Mouse (Mus musculus) spleen, adult 18-20 months (tissue): ENCODE data around the gene Ccdc136.
"Not testable (repeated sequence)": the region's sequence is repeated elsewhere in the genome, so short reads cannot be mapped to it uniquely, and the experiment has no call there.

Source experiments
- DNase-seq, 2 experiments: peaks; one replicate each; pipeline ENCODE4 v3.0.0; 2022; ENCODE audit warnings: mixed read lengths in 2 of 2

Ccdc136 gene

DNA sequence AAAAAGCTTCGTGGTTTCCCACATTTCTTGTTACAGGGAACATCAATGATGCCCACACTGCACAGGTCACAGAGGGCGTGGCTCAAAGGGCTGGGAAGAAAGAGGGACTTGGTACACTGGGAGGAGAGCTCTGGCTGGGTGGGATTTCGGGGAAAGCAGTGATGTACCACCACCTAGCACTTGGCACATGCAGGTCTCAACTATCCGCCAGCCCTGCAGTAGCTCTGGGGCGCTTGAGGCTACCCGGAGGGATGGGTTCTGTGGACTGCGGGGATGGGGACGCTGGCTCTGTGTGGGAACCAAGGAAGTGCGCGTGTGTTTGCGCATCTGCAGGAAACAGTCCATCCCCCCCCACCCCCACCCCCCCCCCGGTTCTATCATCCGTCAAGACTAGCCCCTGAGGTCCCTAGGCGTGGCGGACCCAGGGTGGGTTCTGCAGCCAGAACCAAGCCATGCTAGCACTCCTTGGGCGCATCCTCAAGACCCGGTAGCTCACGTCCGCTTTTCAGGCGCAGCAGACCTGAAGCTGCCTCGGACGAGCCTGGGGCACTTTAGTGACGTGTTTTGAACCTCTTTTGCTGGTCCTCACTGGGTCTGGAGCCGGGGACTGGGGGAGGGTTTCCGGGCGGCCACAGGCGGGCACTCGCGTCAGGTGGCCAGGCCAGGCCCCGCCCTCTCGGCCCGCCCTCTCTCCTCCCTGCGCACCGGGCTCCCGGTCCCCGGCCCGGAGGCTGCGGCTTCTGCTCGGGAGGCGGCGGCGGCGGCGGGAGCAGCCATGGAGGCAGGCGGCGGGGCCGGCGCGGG lies at the start of gene Ccdc136:
TSS of gene Ccdc136 (plus strand) at position 400 of the 804 bp plus-strand sequence.
- DNase-seq = peak; percentile 25 to 48

DNA sequence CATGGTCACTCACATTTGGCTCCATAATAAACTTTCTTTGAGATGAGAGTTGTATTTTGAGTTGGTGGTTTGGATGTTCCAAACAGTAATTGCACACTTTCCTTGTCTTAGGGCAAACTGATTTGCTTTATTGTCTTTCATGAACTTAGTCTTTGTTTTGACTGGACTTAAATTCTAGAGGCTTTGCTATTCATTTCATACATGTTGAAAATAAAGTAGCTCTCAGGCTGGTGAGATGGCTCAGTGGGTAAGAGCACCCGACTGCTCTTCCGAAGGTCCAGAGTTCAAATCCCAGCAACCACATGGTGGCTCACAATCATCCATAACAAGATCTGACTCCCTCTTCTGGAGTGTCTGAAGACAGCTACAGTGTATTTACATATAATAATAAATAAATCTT lies 49.6 kb upstream of the Ccdc136 start:
- DNase-seq = not testable (repeated sequence)

DNA sequence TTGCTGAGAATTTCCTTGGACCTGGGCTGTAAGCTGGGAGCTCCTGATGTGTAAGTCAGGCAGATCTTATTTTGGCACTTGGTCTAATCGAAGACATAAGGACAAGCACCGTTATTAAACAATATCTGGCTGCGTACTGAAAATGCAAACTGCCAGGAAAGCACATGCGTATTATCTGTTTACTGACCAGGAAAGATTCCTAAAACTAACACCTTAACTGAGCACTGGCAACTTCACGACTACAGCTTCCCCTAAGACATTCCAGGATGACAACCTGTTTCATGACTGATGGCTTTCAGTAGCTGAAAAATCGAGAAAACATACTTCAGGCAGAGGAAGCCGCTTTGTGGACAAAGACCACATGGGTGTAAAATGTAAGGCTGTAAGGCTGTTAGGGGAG lies 48.9 kb upstream of the Ccdc136 start:
- no peak for DNase-seq

DNA sequence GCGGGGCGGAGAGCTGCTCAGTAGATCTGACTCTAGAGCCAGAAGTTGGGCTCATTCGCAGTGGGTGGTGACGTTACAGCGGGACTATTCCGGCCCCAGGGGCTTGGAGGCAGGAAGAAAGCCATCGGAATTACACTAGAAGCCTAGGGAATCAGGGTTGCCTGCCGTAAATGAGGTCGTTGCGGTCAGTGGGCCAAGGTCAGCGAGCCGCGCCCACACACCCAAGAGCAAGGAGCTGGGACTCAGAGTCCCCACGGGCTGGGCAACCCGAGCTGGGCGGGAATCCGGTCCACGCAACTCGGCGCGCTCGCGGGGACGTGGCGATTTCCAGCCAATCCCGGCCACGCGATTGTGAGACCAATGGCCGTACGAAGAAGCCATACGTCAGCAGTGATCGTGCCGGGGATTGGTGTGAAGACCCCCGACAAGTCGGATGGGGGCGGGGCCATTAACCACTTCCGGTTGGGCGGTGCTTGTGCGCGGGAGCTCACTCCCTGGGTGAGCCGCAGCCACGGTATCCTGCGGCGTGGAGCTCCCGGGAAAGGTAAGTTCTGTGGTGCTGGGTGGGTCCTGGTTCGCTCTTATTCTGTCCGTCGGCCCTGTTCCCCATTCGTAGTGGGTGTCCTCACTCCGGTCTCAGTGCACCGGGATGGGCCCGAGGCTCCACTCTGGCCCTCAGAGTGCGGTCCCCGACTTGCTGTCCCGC lies 48.3 kb upstream of the Ccdc136 start, which contains the start of gene Calu:
TSS of gene Calu (plus strand) at position 405 of the 706 bp plus-strand sequence.
- DNase-seq = peak; percentile 97 to 100

DNA sequence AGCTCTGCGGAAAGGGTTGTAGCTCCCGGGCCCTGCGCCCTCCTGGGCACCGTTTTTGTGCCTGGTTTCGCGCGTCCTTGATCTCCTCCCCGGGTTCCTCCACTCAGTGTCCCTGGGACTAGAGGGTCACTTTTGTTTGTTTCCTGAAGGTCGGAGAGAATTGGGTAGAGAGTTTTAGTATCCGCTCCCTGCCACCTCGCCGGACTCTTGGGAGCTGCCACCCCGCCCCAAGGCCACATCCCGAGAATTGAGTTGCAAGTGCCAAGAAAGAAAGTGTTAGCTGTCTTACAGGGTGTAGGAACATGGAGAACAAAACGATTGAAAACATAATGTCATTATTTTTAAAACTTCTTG lies 47.8 kb upstream of the Ccdc136 start:
- no peak for DNase-seq

DNA sequence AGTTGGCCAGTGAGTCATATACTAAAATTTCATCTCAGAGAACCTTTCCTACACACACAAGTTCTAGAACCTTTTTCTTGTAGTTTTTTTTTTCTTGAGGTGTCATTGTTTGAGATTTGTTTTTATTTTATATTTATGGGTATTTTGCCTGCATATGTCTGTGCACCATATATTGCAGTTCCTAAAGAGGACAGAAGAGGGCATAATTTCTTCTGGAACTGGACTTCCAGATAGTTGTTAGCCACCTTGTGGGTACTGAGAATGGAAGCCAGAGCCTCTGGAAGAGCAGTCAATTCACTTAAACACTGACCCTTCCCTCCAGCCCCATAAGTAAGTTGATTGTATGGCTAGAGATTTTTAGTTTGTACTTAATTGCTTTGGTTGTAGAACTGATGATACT lies 44.5 kb upstream of the Ccdc136 start:
- no peak for DNase-seq

DNA sequence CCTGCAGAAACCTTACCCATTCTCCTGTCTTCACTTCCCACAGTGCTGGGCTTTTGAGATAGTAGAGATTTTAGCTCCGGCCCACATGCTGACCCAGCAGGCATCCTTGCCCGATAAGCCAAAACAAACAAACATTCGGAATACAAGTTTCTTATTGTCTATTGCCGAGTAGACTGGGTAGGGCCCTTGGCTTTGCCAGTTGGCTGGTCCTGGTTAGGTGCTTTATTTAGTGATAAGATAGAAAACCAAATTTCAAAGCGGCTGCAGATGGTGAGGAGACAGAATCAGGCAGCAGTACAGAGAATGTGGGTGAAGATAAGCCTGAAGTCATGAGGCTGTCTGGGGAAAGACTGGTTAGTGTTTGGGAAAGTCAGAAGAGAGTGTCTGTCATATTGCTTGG lies 43.3 kb upstream of the Ccdc136 start:
- DNase-seq = no peak

DNA sequence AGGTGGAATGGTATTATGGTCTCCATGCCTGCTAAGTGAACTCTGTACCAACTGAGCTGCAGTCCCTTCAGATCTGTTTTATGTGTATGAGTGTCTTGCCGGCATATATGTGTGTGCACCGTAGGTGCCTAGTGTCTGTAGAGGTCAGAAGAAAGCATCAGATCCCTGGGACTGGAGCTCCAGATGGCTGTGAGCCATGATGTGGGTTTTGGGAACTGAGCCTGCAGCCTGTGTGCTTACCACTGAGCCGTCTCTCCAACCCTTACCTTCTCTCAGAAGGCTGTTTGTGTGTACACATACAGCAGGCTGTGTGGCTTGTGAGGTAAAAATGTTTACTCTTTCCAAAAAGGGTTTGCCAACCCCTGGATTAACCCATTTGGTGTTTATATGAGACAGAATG lies 36.7 kb upstream of the Ccdc136 start:
- DNase-seq = no peak

DNA sequence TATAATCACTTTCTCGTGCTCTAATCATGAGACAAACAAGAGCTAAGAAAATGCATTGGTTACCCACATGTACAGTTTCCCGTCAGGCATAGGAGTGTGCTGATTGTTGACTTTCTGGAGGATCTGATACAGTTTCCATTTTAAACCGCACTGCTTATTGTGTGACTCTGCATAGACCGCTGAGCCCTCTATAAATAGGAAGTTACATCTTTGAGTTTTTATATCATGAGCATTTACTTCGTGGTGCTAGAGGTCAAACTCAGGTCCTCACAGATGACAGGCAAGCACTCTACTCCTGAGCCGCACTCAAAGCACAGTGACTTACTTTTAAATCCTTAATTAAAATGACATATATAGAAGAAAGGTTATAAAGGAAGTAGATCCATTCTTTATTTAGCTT lies 35.9 kb upstream of the Ccdc136 start:
- DNase-seq = no peak

DNA sequence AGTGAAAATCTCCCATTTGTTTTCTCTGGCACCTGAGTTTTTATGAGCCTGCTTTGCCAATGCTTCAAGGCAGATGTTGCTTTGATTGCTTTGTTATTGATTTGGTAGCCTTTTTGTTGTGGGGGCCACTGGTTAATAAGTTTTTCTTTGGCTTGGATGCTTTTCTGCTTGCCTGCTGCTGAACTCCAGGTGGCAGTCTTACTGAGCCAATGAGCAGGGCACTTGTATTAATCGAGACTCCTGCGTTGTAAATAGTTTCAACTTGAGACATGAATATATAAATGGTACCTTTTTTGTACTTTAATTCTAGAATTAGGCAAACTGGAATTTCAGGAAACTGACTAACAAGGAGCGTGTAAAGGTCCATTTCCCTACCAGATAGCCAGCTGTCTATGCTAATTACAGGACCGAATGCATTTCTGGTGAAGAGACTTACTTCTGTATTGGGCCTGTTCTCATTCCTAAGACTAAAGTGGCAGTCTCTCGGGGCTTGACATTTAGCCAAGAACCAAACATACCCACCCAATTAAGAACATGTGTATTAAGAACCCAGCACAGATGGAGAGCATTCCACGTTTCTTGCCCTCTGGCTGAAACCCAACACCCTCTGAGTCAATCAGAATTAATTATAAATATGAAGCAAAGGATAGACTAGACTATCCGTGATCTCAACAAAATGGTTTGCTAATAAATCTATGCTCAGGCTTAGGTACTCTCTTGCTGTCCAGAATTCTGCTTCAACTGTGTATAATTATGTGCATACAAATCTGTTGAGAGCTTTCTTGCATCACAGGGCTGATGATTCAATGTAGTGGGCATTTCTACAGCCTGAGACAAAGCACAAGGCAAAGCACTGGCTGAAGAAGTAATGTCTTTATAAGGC lies 33.6 kb upstream of the Ccdc136 start:
- DNase-seq = no peak

DNA sequence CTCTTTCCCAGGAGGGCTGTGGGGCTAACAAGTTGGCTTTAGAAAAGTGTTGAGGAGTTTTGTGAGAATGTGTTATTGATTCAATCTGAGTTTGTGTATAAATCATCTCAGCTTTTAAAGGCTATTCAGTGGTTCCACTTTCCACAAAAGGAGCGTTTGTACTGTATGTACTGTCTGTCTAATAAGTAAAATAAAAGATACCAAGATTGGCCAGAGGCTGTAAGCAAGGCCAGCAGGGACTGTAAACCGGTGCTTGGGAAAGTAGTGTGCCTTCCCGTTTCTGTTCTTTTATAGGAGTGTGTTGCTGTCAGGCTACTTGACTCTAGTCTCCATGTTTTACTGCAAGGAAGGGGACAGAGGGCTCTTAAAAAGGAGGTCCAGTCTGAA lies 33.0 kb upstream of the Ccdc136 start:
- no peak for DNase-seq

DNA sequence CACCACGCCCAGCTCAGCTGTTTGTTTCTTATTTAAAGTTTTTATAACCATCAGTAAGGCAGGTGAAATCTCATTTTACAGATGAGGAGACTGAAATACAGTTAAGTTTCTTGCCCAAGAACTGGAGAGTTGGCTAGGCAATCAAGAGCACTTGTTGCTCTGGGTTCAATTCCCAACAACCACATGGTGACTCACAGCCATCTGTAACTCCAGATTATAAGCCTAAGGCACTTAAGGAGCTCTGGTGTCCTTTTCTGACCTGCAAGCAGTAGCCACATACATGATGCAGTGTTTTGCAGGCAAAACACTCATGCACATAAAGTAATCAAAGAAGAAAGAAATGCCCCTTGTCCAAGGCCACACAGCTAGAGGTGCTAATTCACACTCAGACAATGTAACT lies 30.8 kb upstream of the Ccdc136 start:
- no peak for DNase-seq

DNA sequence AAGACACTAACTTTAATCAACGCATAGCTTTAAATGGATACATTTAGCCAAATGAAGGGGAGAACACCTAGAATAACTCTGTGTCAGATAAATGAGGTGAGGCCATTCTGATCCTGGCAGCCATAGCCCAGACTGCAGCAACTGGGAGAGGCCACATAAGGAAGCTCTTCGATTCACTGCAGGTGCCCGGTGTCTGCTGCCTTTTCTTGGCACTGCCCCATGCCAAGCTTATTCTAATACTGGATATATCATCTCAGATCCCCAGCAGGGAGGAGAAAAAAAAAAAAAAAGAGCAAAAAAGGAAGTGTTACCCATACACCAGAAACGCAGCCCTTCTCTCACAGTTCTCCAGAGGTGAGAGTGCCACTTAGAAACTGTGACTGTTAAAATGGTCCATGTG lies 18.7 kb upstream of the Ccdc136 start:
- DNase-seq = no peak

DNA sequence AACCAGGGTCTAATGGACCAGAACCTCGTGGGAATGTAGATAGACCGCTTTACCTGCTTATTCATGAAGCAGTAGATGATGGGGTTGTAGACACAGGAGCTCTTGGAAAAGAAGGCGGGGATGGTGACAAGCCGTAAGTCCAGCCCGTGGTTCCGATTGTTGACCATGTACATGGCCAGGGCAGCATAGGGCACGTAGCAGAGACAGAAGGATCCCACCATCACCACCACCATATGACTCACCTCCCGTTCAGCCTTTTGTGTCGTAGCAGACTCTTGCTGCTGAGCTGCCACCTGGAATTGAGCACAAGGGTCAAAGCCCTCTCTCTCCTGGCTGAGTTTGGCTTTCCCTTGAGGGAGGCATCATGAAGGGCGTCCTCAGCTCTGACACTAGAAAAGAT lies 17.4 kb upstream of the Ccdc136 start:
- DNase-seq = no peak

DNA sequence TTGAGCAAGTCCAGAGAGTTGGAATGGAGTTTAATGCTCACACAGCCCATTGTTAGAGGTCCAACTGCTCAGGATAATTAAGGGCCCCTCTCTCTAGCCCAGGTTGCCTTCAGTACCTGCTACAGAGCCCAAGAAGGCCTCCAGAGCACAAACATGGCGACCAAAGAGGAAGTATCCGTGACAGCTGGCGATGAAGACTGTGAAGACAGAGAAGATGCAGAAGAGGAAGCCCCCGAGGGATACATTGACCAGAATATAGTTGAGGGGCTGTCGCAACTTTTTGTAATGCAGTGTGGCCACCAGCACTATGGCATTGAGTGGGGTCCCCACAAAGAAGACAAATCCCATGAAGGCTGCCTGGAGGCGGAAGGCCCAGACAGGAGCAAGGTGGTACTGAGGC lies 16.2 kb upstream of the Ccdc136 start:
- DNase-seq = no peak

DNA sequence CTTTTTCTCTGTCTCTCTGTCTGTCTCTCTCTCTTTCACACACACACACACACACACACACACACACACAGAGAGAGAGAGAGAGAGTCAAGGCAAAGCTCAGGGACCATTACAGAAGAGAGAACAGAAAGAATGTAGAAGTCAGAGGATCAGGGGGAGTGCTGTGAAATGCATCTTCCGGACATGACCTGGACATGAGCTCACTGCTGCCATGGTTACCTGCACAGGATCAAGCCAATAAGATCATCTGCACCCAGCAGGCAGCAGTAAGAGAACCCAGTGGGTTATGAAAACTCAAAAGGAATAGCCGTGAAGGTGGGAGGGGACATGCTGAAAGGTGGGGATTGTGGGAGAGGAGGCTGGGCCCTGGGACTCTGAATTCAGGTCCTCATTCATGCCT lies 13.7 kb upstream of the Ccdc136 start:
- DNase-seq = no peak

DNA sequence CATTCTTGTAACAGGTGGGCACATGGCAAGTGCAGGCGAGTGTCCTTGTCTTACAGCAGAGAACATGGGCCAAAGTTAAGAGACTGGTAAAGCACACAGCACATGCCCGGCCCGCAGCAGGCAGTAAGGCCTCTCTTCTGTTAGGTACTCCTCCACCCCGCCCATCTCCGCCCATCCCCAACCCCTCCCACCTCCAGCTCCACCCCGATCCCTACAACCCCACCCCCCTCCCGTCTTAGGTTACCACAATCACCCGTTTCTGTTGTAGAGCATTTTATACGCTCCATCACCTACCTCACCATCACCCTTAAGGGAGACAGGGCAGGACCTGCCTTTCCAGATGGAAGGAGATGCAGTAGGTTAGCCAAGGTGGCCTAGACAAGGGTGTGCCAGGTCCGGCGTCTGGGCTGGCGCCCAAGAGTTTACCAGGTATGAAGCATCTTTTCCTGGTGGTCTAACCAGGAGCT lies 8.0 kb upstream of the Ccdc136 start, which contains the start of gene Opn1sw:
TSS of gene Opn1sw (minus strand) at position 417 of the 467 bp plus-strand sequence.
- no peak for DNase-seq

DNA sequence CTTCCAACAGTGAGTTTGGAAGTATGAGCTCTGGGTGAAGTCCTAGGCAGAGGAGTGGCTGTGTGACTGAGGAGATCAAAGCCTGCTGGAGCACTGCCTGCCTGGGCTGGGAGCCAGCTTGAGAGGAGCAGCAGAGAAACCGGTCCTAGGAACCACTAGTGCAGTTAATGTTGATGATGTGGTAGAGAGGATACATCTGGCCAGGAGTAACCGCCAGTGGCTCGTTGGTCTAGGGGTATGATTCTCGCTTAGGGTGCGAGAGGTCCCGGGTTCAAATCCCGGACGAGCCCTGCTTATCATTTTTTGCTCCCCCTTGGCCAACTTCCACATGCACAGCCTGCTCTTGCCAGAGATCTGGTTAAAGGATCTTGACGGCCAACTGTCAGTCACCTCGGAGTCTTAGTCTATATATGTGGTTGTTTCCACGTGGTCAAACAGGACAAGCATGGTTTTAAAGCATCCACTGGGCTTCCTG lies 7.5 kb upstream of the Ccdc136 start:
- no peak for DNase-seq

DNA sequence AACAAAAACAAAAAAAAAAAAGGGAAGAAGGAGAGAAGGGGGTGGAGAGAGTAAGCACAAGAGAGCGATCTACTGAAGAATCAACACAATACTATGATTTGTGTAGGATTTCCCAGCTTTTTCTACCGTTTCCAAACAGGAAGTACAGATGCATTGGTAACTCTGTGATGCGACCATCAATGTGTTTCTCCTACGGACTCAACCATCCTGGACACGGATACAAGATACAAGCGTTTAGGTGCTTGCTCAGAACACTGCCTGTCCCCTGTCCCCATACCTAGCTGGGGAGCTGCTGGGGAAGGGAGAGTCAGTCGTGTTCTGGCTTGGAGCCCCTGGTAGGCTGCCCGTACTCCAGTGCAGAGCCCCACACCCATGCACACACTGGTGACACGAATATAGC lies 6.7 kb upstream of the Ccdc136 start:
- no peak for DNase-seq

DNA sequence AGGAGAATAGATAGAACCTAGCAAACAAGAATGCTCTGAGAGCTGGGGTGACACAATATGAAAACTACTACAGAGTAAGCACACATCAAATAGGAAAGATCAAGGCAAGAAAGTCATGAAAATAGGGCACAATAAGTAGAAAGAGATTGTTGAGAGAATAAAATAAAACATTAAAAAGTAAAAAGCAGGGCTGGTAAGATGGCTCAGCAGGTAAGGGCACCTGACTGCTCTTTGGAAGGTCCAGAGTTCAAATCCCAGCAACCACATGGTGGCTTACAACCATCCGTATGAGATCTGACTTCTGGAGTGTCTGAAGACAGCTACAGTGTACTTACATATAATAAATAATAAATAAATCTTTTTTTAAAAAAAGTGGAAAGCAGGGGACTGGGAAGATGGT lies 5.6 kb upstream of the Ccdc136 start:
- DNase-seq = not testable (repeated sequence)

DNA sequence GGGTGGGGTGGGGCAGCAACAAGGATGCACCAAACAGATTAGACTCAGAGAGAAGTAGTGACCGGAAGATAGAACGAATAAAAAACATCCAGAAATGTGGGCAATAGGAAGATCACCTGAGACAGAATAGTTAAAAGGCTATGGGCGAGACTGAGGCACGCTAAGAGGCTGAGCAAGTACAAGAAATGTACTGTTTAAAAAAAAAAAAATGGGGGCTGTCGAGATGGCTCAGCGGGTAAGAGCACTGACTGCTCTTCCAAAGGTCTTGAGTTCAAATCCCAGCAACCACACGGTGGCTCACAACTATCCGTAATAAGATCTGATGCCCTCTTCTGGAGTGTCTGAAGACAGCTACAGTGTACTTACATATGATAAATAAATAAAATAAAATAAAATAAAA lies 4.9 kb upstream of the Ccdc136 start:
- DNase-seq = not testable (repeated sequence)

DNA sequence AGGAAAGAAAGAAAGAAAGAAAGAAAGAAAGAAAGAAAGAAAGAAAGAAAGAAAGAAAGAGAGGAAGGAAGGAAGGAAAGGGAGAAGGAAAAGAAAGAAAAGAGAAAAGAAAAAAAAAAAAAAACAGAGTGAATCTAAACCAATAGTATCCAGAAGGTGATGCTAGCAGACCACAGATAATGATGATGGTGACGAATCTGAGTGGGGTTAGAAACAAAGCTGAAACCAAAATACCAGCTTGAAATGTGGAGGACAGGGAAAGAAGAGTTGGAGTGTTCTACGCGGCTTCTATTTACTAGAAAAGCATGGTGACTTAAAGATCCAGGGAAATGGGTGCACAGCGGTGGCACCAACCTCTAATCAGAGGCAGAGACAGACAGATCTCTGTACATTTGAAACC lies 4.3 kb upstream of the Ccdc136 start:
- DNase-seq = no peak

DNA sequence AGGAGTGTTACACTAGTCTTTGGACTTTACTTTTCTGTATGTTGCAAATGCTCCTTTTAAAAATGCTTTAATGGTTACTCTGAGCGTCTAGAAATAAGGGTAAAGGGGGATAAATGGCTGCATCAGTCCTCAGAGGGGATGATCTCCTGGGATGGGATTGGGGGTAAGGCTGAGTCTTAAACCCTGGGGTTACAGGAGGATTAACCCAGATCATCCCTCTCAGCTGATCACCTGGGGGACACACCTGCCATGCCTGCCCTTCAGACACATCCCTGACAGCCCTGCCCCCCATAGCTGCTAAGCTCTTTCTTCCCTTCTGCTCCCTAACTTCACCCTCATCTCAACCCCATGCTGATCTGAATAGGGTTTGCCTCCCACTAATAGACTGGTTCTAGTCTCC lies 1.8 kb upstream of the Ccdc136 start:
- DNase-seq = no peak
